In genomic region chr6:19755647-19756046, GRCm38 (mm10) we compare ENCODE assay signal across 23 mouse cellular contexts.
"Had no signal": no experiment of that assay in that cellular context is flagged by ENCODE, and none has a peak within 500 bp of the region (broad histone marks: within the 10 kb centered on the region; RNA-seq: fewer than 3 reads in every experiment).

No protein-coding gene starts in this region.

- H3K4me3 ChIP-seq: gastrocnemius, adult 2 months; heart, adult 2 months; heart, embryonic 13.5 days; heart, embryonic 15.5 days; intestine, embryonic 15.5 days; layer of hippocampus, adult 2 months; left cerebral cortex, adult 2 months; liver, embryonic 13.5 days; liver, embryonic 15.5 days had no signal

- H3K4me1 ChIP-seq: heart, embryonic 13.5 days; heart, embryonic 15.5 days; intestine, embryonic 15.5 days; liver, embryonic 13.5 days; liver, embryonic 15.5 days had no signal

- H3K36me3 ChIP-seq: heart, embryonic 13.5 days; heart, embryonic 15.5 days; intestine, embryonic 15.5 days; liver, embryonic 13.5 days; liver, embryonic 15.5 days had no signal

- H3K27me3 ChIP-seq: heart, embryonic 13.5 days; heart, embryonic 15.5 days; intestine, embryonic 15.5 days; liver, embryonic 13.5 days; liver, embryonic 15.5 days had no signal

- H3K9ac ChIP-seq: heart, embryonic 13.5 days; heart, embryonic 15.5 days; intestine, embryonic 15.5 days; liver, embryonic 13.5 days; liver, embryonic 15.5 days had no signal

- H3K4me2 ChIP-seq: heart, embryonic 11.5 days; heart, embryonic 13.5 days; heart, embryonic 15.5 days; intestine, embryonic 15.5 days; liver, embryonic 11.5 days; liver, embryonic 13.5 days; liver, embryonic 15.5 days had no signal

- DNase-seq: gastrocnemius, adult 2 months; gastrocnemius, postnatal 10 days; gastrocnemius, postnatal 36 days; heart, adult 11 months; heart, adult 2 months; heart, postnatal 14 days; heart, postnatal 36 days; kidney, adult 18-20 months; kidney, adult 8-10 months; kidney, postnatal 10 days; kidney, postnatal 4 days; liver; liver, embryonic 13.5 days had no signal

- H3K9me3 ChIP-seq: heart, embryonic 13.5 days; heart, embryonic 15.5 days; intestine, embryonic 15.5 days; liver, embryonic 13.5 days; liver, embryonic 15.5 days had no signal

- H3K27ac ChIP-seq: gastrocnemius, adult 2 months; heart, adult 2 months; heart, embryonic 13.5 days; heart, embryonic 15.5 days; intestine, embryonic 15.5 days; layer of hippocampus, adult 2 months; left cerebral cortex, adult 2 months; liver, embryonic 13.5 days; liver, embryonic 15.5 days had no signal

- ATAC-seq: inflammation-experienced regulatory T-cells, adult 6 months; intestine, embryonic 15.5 days; intestine, postnatal 0 days had no signal
